Mouse (Mus musculus) intestine, embryonic 14.5 days (tissue): ENCODE measurements around the gene Cnga2. TPM values are rescaled to one million over a fixed set of nuclear protein-coding genes. Genes with fewer than 3 reads are reported as not detected.
A peak's percentile ranks its signal among the peaks of the same experiment; 100 is the strongest.

Experiments used
- ATAC-seq: fragments of 200-750 bp; cut with Nextera tagmentation; replicated peaks from 2 replicates; pipeline ENCODE4 v1.8.0; 2017; ENCODE audit warnings: low read depth, moderate number of reproducible peaks, moderate TSS enrichment, moderate library complexity; ENCODE audit not compliant: low FRiP score, low TSS enrichment
- DNase-seq: peaks from one replicate; pipeline ENCODE4 v3.0.0-alpha.2; 2018; ENCODE audit warnings: low spot score
- H3K27ac ChIP-seq: fragments of 300-500 bp; sonication (generic); 2 replicates; pipeline ENCODE4 v1.5.1; 2014; ENCODE audit warnings: low read depth, mild to moderate bottlenecking, control low read depth
- H3K27me3 ChIP-seq: fragments of 300-500 bp; sonication (generic); replicated peaks from 2 replicates; pipeline ENCODE4 v1.6.1; 2014; ENCODE audit warnings: low read length, control low read depth; ENCODE audit not compliant: control insufficient read depth, insufficient read depth
- H3K36me3 ChIP-seq: fragments of 300-500 bp; sonication (generic); 2 replicates; pipeline ENCODE4 v1.6.1; 2014; ENCODE audit warnings: low read length, control low read depth; ENCODE audit not compliant: control insufficient read depth, insufficient read depth
- H3K4me1 ChIP-seq: fragments of 300-500 bp; sonication (generic); replicated peaks from 2 replicates; pipeline ENCODE4 v1.6.1; 2014; ENCODE audit warnings: low read length, control low read depth, mixed read lengths; ENCODE audit not compliant: control insufficient read depth, insufficient read depth
- H3K4me2 ChIP-seq: fragments of 300-500 bp; sonication (generic); 2 replicates; pipeline ENCODE4 v1.6.1; 2014; ENCODE audit warnings: low read length
- H3K4me3 ChIP-seq: fragments of 300-500 bp; sonication (generic); 2 replicates; pipeline ENCODE4 v1.5.1; 2014; ENCODE audit warnings: low read depth, low read length, control low read depth, mixed read lengths
- H3K9ac ChIP-seq: fragments of 300-500 bp; sonication (generic); 2 replicates; pipeline ENCODE4 v1.6.1; 2014; ENCODE audit warnings: mild to moderate bottlenecking, low read length
- H3K9me3 ChIP-seq: fragments of 300-500 bp; sonication (generic); 2 replicates; pipeline ENCODE4 v1.6.1; 2016; ENCODE audit warnings: low read length, control low read depth; ENCODE audit not compliant: control insufficient read depth
- WGBS: fragments of 180-500 bp; shearing (Covaris S2); extraction: QIAGEN DNeasy Blood & Tissue Kit; methylation state at CpG from one replicate; pipeline ENCODE4 v1.1.7; 2014; 5-methylcytosine and 5-hydroxymethylcytosine counted together
- polyA plus RNA-seq: library from polyadenylated mRNA; unstranded; fragments of >200 nt; fragmentation: Nextera tagmentation; extraction: Ambion mirVana; gene quantifications from 2 replicates; pipeline ENCODE4 v1.2.1, GENCODE M21; 2014

Gene Cnga2
- 0.09 and 0.12 TPM in 2 replicates for polyA plus RNA-seq

GRCm38 (mm10) chrX:71991549-71991948, at the start of gene Cnga2:
Cnga2 (plus strand) TSS chrX:71991849.
- no peaks in the 10 kb centered on the region for H3K4me1 ChIP-seq
- H3K9me3 ChIP-seq = no peaks in the 10 kb centered on the region
- no peak for DNase-seq
- H3K36me3 ChIP-seq = no peaks in the 10 kb centered on the region
- no peak within 1 kb of the TSS for H3K4me2 ChIP-seq
- no peak within 1 kb of the TSS for H3K4me3 ChIP-seq
- H3K27ac ChIP-seq = no peak within 1 kb of the TSS
- ATAC-seq = no peak
- no peak within 1 kb of the TSS for H3K9ac ChIP-seq
- 0 out of 2 replicates have a peak, but pooled peaks cover 9% of the 10 kb centered on the region for H3K27me3 ChIP-seq
- 85% methylated on average over 3 of the region's 3 CpGs for WGBS

- H3K4me3 ChIP-seq = no peak overlapping the region
- 22% methylated on average over 3 of the region's 3 CpGs for WGBS
- DNase-seq (peak; percentile 64), ATAC-seq (no peak)
- H3K9ac ChIP-seq = no peak overlapping the region
- H3K4me1 ChIP-seq = no peaks in the 10 kb centered on the region
- H3K27ac ChIP-seq = no peak overlapping the region
- no peaks in the 10 kb centered on the region for H3K9me3 ChIP-seq
- no peaks in the 10 kb centered on the region for H3K27me3 ChIP-seq
- no peaks in the 10 kb centered on the region for H3K36me3 ChIP-seq
- H3K4me2 ChIP-seq = no peak overlapping the region
Observed at GRCm38 (mm10) chrX:71946631-71947030, 45.0 kb upstream of the Cnga2 start.

- Histone ChIP-seq H3K4me2 (no peak overlapping the region), H3K9ac (no peak overlapping the region), H3K27me3 (peaks cover 6% of the 10 kb centered on the region; the same call in 1 of the 2 replicates), H3K4me1 (no peaks in the 10 kb centered on the region), H3K9me3 (no peaks in the 10 kb centered on the region), H3K36me3 (no peaks in the 10 kb centered on the region), H3K4me3 (no peak overlapping the region), H3K27ac (no peak overlapping the region)
- DNase-seq = no peak
- ATAC-seq = no peak
Observed at GRCm38 (mm10) chrX:71958366-71958765, 33.3 kb upstream of the Cnga2 start.

- H3K4me3 ChIP-seq = peak within 1 kb of the TSS; percentile 46
- H3K27ac ChIP-seq = peak within 1 kb of the TSS; percentile 22; the same call in 1 of the 2 replicates
- WGBS = 18% methylated on average over 48 of the region's 72 CpGs
- no peaks in the 10 kb centered on the region for H3K9me3 ChIP-seq
- no peaks in the 10 kb centered on the region for H3K36me3 ChIP-seq
- H3K9ac ChIP-seq = peak within 1 kb of the TSS; percentile 59
- peak; percentile 96 for ATAC-seq
- peak; percentile 75 for DNase-seq
- peaks cover 6% of the 10 kb centered on the region; the same call in 1 of the 2 replicates for H3K27me3 ChIP-seq
- H3K4me1 ChIP-seq = no peaks in the 10 kb centered on the region
- H3K4me2 ChIP-seq = peak within 1 kb of the TSS; percentile 55
Observed at GRCm38 (mm10) chrX:71962073-71963051, 29.3 kb upstream of the Cnga2 start, which contains the start of gene Prrg3. Prrg3 (plus strand) TSS chrX:71962624.

GRCm38 (mm10) chrX:71963275-71963912, 28.3 kb upstream of the Cnga2 start:
- 45% methylated on average over 9 of the region's 9 CpGs for WGBS
- H3K27me3 ChIP-seq = peaks cover 6% of the 10 kb centered on the region; the same call in 1 of the 2 replicates
- H3K27ac ChIP-seq = no peak overlapping the region
- no peak for ATAC-seq
- DNase-seq = peak; percentile 55
- H3K4me1 ChIP-seq = no peaks in the 10 kb centered on the region
- H3K9ac ChIP-seq = peak overlapping the region; percentile 59
- no peaks in the 10 kb centered on the region for H3K9me3 ChIP-seq
- peak overlapping the region; percentile 46 for H3K4me3 ChIP-seq
- H3K36me3 ChIP-seq = no peaks in the 10 kb centered on the region
- H3K4me2 ChIP-seq = peak overlapping the region; percentile 55

GRCm38 (mm10) chrX:71968216-71968615, 23.4 kb upstream of the Cnga2 start:
- Histone ChIP-seq H3K4me1 (no peaks in the 10 kb centered on the region), H3K9ac (no peak overlapping the region), H3K4me2 (no peak overlapping the region), H3K4me3 (no peak overlapping the region), H3K27ac (no peak overlapping the region), H3K9me3 (no peaks in the 10 kb centered on the region), H3K27me3 (no peaks in the 10 kb centered on the region), H3K36me3 (no peaks in the 10 kb centered on the region)
- DNase-seq (no peak), ATAC-seq (no peak)
- 50% methylated on average over 1 of the region's 1 CpGs for WGBS

- H3K27ac ChIP-seq = no peak overlapping the region
- H3K36me3 ChIP-seq = no peaks in the 10 kb centered on the region
- ATAC-seq = no peak
- H3K9ac ChIP-seq = no peak overlapping the region
- no peak overlapping the region for H3K4me2 ChIP-seq
- H3K4me3 ChIP-seq = no peak overlapping the region
- 80% methylated on average over 6 of the region's 6 CpGs for WGBS
- DNase-seq = no peak
- no peaks in the 10 kb centered on the region for H3K27me3 ChIP-seq
- no peaks in the 10 kb centered on the region for H3K4me1 ChIP-seq
- no peaks in the 10 kb centered on the region for H3K9me3 ChIP-seq
Observed at GRCm38 (mm10) chrX:71968816-71969215, 22.8 kb upstream of the Cnga2 start.

- no peak overlapping the region for H3K9ac ChIP-seq
- H3K27ac ChIP-seq = no peak overlapping the region
- 77% methylated on average over 5 of the region's 5 CpGs for WGBS
- H3K9me3 ChIP-seq = no peaks in the 10 kb centered on the region
- no peaks in the 10 kb centered on the region for H3K27me3 ChIP-seq
- ATAC-seq = no peak
- DNase-seq = no peak
- no peaks in the 10 kb centered on the region for H3K36me3 ChIP-seq
- no peaks in the 10 kb centered on the region for H3K4me1 ChIP-seq
- no peak overlapping the region for H3K4me2 ChIP-seq
- H3K4me3 ChIP-seq = no peak overlapping the region
Observed at GRCm38 (mm10) chrX:71971325-71971724, 20.3 kb upstream of the Cnga2 start.
